Mouse (Mus musculus): ENCODE measurements around the gene Slc16a5.

DNA sequence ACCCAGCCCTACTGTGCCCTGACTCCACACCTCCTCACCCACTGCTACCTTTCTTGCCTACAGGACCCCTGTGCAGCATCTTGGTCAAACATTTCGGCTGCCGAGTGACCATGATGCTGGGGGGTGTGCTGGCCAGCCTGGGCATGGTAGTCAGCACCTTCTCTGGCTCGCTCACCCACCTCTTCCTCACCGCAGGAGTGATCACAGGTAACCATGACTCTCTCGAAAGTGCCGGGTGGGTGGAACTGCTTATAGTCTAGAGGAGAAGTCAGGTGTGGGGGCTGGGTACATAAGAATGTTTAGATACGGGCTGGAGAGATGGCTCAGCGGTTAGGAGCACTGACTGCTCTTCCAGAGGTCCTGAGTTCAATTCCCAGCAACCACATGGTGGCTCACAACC, 2.6 kb downstream of the Slc16a5 start:
- TF ChIP-seq EP300 (IDR thresholded peaks at IDR 0.05; ENCODE audit: insufficient read depth, low read depth, low read length): no peak
- no peak for TF ChIP-seq POLR2A (IDR thresholded peaks at IDR 0.05; ENCODE audit: insufficient read depth, low read length)
